Mouse (Mus musculus): ENCODE measurements around the gene Lck.

- TF ChIP-seq JUND (IDR thresholded peaks at IDR 0.05; ENCODE audit: low read depth, low read length), result no peak
- TF ChIP-seq GATA1 (IDR thresholded peaks at IDR 0.05; ENCODE audit: low read depth, low read length), result no peak
- TF ChIP-seq POLR2A (IDR thresholded peaks at IDR 0.05; ENCODE audit: control insufficient read depth in 1 of 2, insufficient read depth in 1 of 2, low read depth in 1 of 2, low read length in 2 of 2, poor library complexity in 1 of 2), result peak in 1 of 2 experiments; percentile 49; a peak in 1 of 4 replicates
- no peak for TF ChIP-seq ZKSCAN1 (IDR thresholded peaks at IDR 0.05; ENCODE audit: low read depth, low read length)
- TF ChIP-seq NELFE (IDR thresholded peaks at IDR 0.05; ENCODE audit: low read depth, low read length), result peak; percentile 35; the same call in 1 of the 2 replicates
- TF ChIP-seq MXI1 (IDR thresholded peaks at IDR 0.05; ENCODE audit: low read depth, low read length), result no peak
- no peak for TF ChIP-seq ETS1 (IDR thresholded peaks at IDR 0.05; ENCODE audit: low read depth, low read length)
- TF ChIP-seq BHLHE40 (IDR thresholded peaks at IDR 0.05; ENCODE audit: borderline replicate concordance, low read depth, low read length), result no peak
- TF ChIP-seq USF2 (IDR thresholded peaks at IDR 0.05; ENCODE audit: borderline replicate concordance in 1 of 2, insufficient read depth in 1 of 2, low read depth in 1 of 2, low read length in 2 of 2), result no peak
- TF ChIP-seq CTCF (IDR thresholded peaks at IDR 0.05 in 2 of 3, conservative IDR thresholded peaks at IDR 0.05 in 1 of 3; ENCODE audit: control insufficient read depth in 1 of 3, insufficient read depth in 1 of 3, low read depth in 2 of 3, low read length in 3 of 3, poor library complexity in 1 of 3, severe bottlenecking in 1 of 3), result peak; percentile 56 to 79 (median 71)
Observed at GRCm38 (mm10) chr4:129584884-129585608, 11.6 kb upstream of the Lck start.
